Mouse (Mus musculus): ENCODE measurements at regions not wholly inside any gene's neighbourhood (a gene's known extent, or its start where the extent isn't known, plus 50 kb on each side); places are given as distances from the start of the nearest gene placed in this dataset.
"Not testable (repeated sequence)": the region's sequence is repeated elsewhere in the genome, so short reads cannot be mapped to it uniquely, and the experiment has no call there.

DNA sequence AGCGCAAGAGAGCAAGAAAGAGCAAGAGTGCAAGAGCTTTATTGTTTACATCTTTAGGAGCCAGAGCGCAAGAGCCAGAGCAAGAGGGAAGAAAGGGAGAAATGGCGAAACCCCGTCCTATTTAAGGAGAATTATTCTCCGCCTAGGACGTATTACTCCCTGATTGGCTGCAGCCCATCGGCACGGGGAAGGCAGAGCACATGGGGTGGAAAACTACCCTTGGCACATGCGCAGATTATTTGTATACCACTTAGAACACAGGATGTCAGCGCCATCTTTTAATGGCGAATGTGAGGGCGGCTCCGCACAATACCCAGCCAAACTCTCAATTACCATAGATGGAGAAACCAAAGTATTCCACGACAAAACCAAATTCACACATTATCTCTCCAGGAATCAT lies 2464.4 kb upstream of the Pcdh20 start:
- not testable (repeated sequence) for DNase-seq (ENCODE audit: low spot score in 2 of 2)

DNA sequence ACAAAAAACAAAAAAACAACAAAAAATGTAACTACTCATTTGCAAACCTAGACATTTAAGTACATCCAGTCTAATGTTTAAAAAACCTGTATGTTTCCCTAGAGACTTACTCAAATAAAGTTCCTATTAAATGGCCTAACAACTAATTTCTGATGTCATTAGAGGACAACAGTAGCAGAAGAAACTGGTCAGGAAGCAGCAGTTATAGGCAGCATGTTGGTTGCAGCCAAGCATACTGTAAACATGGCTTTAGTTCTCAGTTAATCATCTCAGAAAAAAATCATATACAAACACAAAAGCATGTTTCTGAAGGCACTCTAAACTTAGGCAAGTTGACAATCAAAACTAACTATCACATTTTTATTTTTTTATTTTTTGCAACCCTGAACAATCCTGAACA lies 2434.1 kb upstream of the Pcdh20 start:
- no peak for DNase-seq (ENCODE audit: low spot score in 2 of 2)

DNA sequence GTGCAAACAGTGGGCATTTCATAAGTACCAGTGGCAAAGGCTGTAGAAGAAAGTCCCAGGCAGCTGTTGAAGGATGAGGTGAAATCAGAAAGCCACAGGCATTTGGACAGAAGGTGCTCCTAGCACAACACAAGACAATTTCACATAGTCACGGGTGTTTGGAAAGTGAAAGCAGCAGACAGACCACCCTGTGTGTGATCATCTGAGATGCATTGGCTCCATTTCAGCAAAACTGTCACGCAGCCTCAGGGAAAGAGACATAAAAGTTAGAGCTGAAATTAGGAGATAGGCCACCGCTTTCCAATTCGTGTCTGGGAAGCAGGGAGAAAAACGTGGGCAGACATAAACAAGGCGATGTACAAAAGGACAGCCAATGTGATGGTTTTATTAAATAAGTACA lies 2418.5 kb upstream of the Pcdh20 start:
- peak; percentile 5 to 24 for DNase-seq (ENCODE audit: low spot score in 2 of 2)

Measured in layer of hippocampus, postnatal 14 days (tissue).